Mouse (Mus musculus): ENCODE data around the gene Olfr211. TPM values are rescaled to one million over a fixed set of nuclear protein-coding genes. Genes with fewer than 3 reads are reported as not detected.
"Not testable (repeated sequence)": the region's sequence is repeated elsewhere in the genome, so short reads cannot be mapped to it uniquely, and the experiment has no call there.

Gene Olfr211
- total and polyA plus RNA-seq, 3 experiments = not detected

GRCm38 (mm10) chr6:116493742-116494141 lies 4.9 kb downstream of the Olfr211 start:
- Histone ChIP-seq H3K4me3 (ENCODE audit: control insufficient read depth in 1 of 2, insufficient read depth in 1 of 2, low read depth in 2 of 2, low read length in 2 of 2) (no peak overlapping the region), H3K79me2 (ENCODE audit: control insufficient read depth, insufficient read depth, low read length, poor library complexity) (no peaks in the 10 kb centered on the region), H3K9me3 (replicated peaks; ENCODE audit: insufficient read depth, low read length) (no peaks in the 10 kb centered on the region), H3K4me1 (ENCODE audit: control insufficient read depth in 1 of 2, insufficient read depth in 2 of 2, low read length in 2 of 2) (no peaks in the 10 kb centered on the region), H3K36me3 (ENCODE audit: control insufficient read depth in 1 of 2, insufficient read depth in 2 of 2, low read length in 2 of 2) (no peaks in the 10 kb centered on the region), H3K27me3 (ENCODE audit: control insufficient read depth in 1 of 2, insufficient read depth in 2 of 2, low read length in 2 of 2) (peaks cover 0 to 3% of the 10 kb centered on the region in 2 experiments; a peak in 1 of 4 replicates), H3K9ac (ENCODE audit: control insufficient read depth, low read depth, low read length, poor library complexity, severe bottlenecking) (no peak overlapping the region), H3K27ac (ENCODE audit: control insufficient read depth, low read depth, low read length) (no peak overlapping the region)
- no peak for DNase-seq (ENCODE audit: low read depth, low spot score)
- no peak for TF ChIP-seq ELF1 (IDR thresholded peaks at IDR 0.05; ENCODE audit: low read depth, low read length)
- TF ChIP-seq UBTF (IDR thresholded peaks at IDR 0.05; ENCODE audit: borderline replicate concordance, insufficient read depth, low read depth, low read length) = no peak
- TF ChIP-seq USF2 (IDR thresholded peaks at IDR 0.05; ENCODE audit: borderline replicate concordance in 1 of 2, insufficient read depth in 1 of 2, low read depth in 1 of 2, low read length in 2 of 2) = no peak
- TF ChIP-seq CHD2 (IDR thresholded peaks at IDR 0.05; ENCODE audit: low read length) = no peak
- no peak for TF ChIP-seq HCFC1 (IDR thresholded peaks at IDR 0.05; ENCODE audit: low read depth, low read length)
- TF ChIP-seq ZC3H11A (IDR thresholded peaks at IDR 0.05; ENCODE audit: low read depth, low read length) = no peak
- TF ChIP-seq POLR2A (IDR thresholded peaks at IDR 0.05; ENCODE audit: control insufficient read depth in 1 of 2, insufficient read depth in 1 of 2, low read depth in 1 of 2, low read length in 2 of 2, poor library complexity in 1 of 2) = no peak
- TF ChIP-seq GABPA (IDR thresholded peaks at IDR 0.05; ENCODE audit: low read depth, low read length) = no peak
- TF ChIP-seq ZMIZ1 (IDR thresholded peaks at IDR 0.05; ENCODE audit: low read depth, low read length) = no peak
- TF ChIP-seq POLR2AphosphoS5 (IDR thresholded peaks at IDR 0.05; ENCODE audit: borderline replicate concordance, low read depth, low read length) = no peak

- peaks cover 0 to 3% of the 10 kb centered on the region in 2 experiments; a peak in 1 of 4 replicates for H3K27me3 ChIP-seq (ENCODE audit: control insufficient read depth in 1 of 2, insufficient read depth in 2 of 2, low read length in 2 of 2)
- no peaks in the 10 kb centered on the region for H3K36me3 ChIP-seq (ENCODE audit: control insufficient read depth in 1 of 2, insufficient read depth in 2 of 2, low read length in 2 of 2)
- no peaks in the 10 kb centered on the region for H3K4me1 ChIP-seq (ENCODE audit: control insufficient read depth in 1 of 2, insufficient read depth in 2 of 2, low read length in 2 of 2)
- no peak overlapping the region for H3K27ac ChIP-seq (ENCODE audit: control insufficient read depth, low read depth, low read length)
- no peak for TF ChIP-seq UBTF (IDR thresholded peaks at IDR 0.05; ENCODE audit: borderline replicate concordance, insufficient read depth, low read depth, low read length)
- no peak for TF ChIP-seq MYB (IDR thresholded peaks at IDR 0.05; ENCODE audit: low read depth, low read length)
- TF ChIP-seq BHLHE40 (IDR thresholded peaks at IDR 0.05; ENCODE audit: borderline replicate concordance, low read depth, low read length) = no peak
- no peak for TF ChIP-seq RAD21 (IDR thresholded peaks at IDR 0.05; ENCODE audit: low read depth, low read length)
- TF ChIP-seq CHD1 (IDR thresholded peaks at IDR 0.05; ENCODE audit: low read depth, low read length) = no peak
- no peak for TF ChIP-seq MYC (IDR thresholded peaks at IDR 0.05; ENCODE audit: low read depth, low read length)
- TF ChIP-seq SMC3 (IDR thresholded peaks at IDR 0.05; ENCODE audit: low read depth, low read length) = no peak
- no peak for TF ChIP-seq MXI1 (IDR thresholded peaks at IDR 0.05; ENCODE audit: low read depth, low read length)
- no peak for TF ChIP-seq E2F4 (IDR thresholded peaks at IDR 0.05; ENCODE audit: borderline replicate concordance, low read depth, low read length)
- no peak for TF ChIP-seq SIN3A (IDR thresholded peaks at IDR 0.05; ENCODE audit: low read length)
- TF ChIP-seq ETS1 (IDR thresholded peaks at IDR 0.05; ENCODE audit: low read depth, low read length) = no peak
- TF ChIP-seq CTCF (IDR thresholded peaks at IDR 0.05 in 2 of 3, conservative IDR thresholded peaks at IDR 0.05 in 1 of 3; ENCODE audit: control insufficient read depth in 1 of 3, insufficient read depth in 1 of 3, low read depth in 2 of 3, low read length in 3 of 3, poor library complexity in 1 of 3, severe bottlenecking in 1 of 3) = no peak
- TF ChIP-seq POLR2AphosphoS2 (IDR thresholded peaks at IDR 0.05; ENCODE audit: low read length) = no peak
- TF ChIP-seq TBP (IDR thresholded peaks at IDR 0.05; ENCODE audit: low read depth, low read length) = no peak
- TF ChIP-seq TAL1 (IDR thresholded peaks at IDR 0.05; ENCODE audit: low read length) = no peak
- no peak for TF ChIP-seq ZMIZ1 (IDR thresholded peaks at IDR 0.05; ENCODE audit: low read depth, low read length)
- no peaks in the 10 kb centered on the region for H3K9me3 ChIP-seq (replicated peaks; ENCODE audit: insufficient read depth, low read length)
- no peak overlapping the region for H3K4me3 ChIP-seq (ENCODE audit: control insufficient read depth in 1 of 2, insufficient read depth in 1 of 2, low read depth in 2 of 2, low read length in 2 of 2)
- H3K79me2 ChIP-seq (ENCODE audit: control insufficient read depth, insufficient read depth, low read length, poor library complexity) = no peaks in the 10 kb centered on the region
- DNase-seq (ENCODE audit: low read depth, low spot score) = no peak
- H3K9ac ChIP-seq (ENCODE audit: control insufficient read depth, low read depth, low read length, poor library complexity, severe bottlenecking) = no peak overlapping the region
Measured at GRCm38 (mm10) chr6:116495960-116496359, 7.1 kb downstream of the Olfr211 start.

- DNase-seq (ENCODE audit: low read depth, low spot score); H3K9ac ChIP-seq (ENCODE audit: control insufficient read depth, low read depth, low read length, poor library complexity, severe bottlenecking); H3K27ac ChIP-seq (ENCODE audit: control insufficient read depth, low read depth, low read length); H3K36me3 ChIP-seq (ENCODE audit: control insufficient read depth in 1 of 2, insufficient read depth in 2 of 2, low read length in 2 of 2); H3K27me3 ChIP-seq (ENCODE audit: control insufficient read depth in 1 of 2, insufficient read depth in 2 of 2, low read length in 2 of 2); H3K9me3 ChIP-seq (replicated peaks; ENCODE audit: insufficient read depth, low read length); H3K4me1 ChIP-seq (ENCODE audit: control insufficient read depth in 1 of 2, insufficient read depth in 2 of 2, low read length in 2 of 2); H3K79me2 ChIP-seq (ENCODE audit: control insufficient read depth, insufficient read depth, low read length, poor library complexity); H3K4me3 ChIP-seq (ENCODE audit: control insufficient read depth in 1 of 2, insufficient read depth in 1 of 2, low read depth in 2 of 2, low read length in 2 of 2): not testable (repeated sequence)
Measured at GRCm38 (mm10) chr6:116506302-116507003, 17.6 kb downstream of the Olfr211 start, which contains the start of gene Olfr212. TSS of gene Olfr212 (plus strand) at chr6:116506516.
